Mouse (Mus musculus): ENCODE results near the gene Snca.
"Not testable (repeated sequence)": the region's sequence is repeated elsewhere in the genome, so short reads cannot be mapped to it uniquely, and the experiment has no call there.

Gene Snca

DNA sequence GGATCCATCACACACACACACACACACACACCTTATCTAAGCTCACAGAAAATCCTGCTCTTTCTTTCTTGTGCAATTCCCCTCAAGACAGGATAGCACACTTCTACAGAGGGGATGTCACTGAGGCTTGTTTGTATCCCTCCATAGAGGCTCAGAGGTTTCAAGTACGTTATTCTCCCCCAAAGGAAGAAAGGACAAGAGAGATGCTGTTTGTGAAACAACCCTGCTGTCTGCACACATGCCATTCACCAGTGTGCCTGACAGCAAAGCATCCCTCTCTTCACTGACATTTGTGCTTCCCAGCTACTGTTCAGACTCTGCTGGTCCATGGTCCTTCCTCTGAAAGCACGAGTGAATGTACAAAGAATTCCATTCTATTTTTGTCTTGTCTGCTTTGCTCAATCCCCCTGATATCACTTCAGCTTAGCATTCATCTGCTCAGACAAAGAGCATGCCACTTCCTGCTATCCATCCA lies 119.6 kb downstream of the Snca start:
- no peak for DNase-seq

DNA sequence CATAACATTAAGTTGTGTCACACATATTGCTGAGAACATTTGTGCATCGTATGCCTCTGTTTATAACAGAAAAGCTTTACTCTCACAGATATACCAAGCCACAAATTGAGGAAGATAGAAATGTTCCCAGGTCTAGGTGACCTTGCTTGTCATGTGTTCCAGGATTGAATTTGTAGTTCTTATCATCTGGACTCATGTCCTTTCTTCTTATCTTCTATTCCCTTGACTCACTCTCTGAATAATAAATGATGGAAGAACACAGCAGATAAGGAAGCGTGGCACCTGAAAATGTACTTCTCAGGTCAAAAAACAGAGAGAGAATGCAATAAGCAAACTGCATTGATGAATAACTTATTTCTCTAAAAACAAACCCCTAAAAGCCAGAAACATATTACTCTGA lies 131.6 kb downstream of the Snca start:
- DNase-seq: no peak

DNA sequence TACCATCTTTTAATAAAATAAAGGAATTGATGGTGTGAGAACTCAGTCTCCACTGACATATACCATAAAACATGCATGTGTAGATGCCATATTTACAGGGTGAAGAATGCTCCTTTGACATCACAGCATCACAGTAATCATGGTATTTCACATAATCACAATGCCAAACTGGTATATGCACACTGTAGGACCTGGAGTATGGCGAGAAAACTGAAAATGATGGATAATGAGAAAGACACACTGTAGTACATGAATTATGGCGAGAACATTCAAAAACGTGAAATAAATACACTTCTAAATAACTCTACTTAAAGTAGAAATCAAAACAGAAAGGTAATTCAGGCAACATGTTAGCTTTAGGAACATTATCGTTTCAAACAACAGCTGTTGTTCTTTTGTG lies 142.6 kb downstream of the Snca start:
- DNase-seq: not testable (repeated sequence)

DNA sequence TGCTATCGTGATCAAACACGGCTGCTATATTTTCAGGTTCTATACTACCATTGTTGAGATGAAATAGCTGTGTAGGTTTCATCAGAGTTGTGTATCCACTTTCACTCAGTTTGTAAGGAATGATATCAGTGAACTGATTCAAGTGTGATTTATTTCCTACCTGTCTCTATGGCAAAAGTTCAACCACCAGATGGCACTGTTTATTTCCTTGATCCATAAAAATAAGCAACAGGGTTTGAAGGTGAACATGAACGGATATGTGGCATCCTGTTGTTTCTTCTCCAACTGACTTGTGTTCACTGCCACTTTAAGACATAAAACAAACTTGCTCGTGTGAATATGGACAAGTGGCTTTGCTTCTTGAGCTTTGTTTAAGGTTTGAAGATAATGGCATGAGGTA lies 147.4 kb downstream of the Snca start:
- no peak for DNase-seq
